Mouse (Mus musculus) heart, postnatal 36 days (tissue): ENCODE measurements around the gene Ccnd1. TPM values are rescaled to one million over a fixed set of nuclear protein-coding genes. Genes with fewer than 3 reads are reported as not detected.

Experiments used
- DNase-seq, 2 experiments: peaks; one replicate each; pipeline ENCODE4 v3.0.0; 2021 to 2022
- intact Hi-C: fragments of 180-260 bp; cut with DNase I; formaldehyde crosslinking; loops from one replicate; pipeline ENCODE4 v1.15.1; 2025
- total RNA-seq, 2 experiments: library from RNA; stranded (reverse); gene quantifications; 2 replicates each; pipeline ENCODE4 v1.2.3; 2021

Gene Ccnd1
- 10 to 100 TPM; 30.6 to 35.2 TPM for total RNA-seq

- DNase-seq: peak; percentile 70 to 77
- intact Hi-C loops: loop anchor here (1.0 kb wide), 1 partner anchor 172 kb away; no protein-coding TSS in a partner anchor
Observed at GRCm38 (mm10) chr7:144939344-144940002, at the start of gene Ccnd1. Gene Ccnd1 (minus strand): TSS chr7:144939925.

- no peak for DNase-seq
- intact Hi-C loops: no loop called here
Observed at GRCm38 (mm10) chr7:144988856-144989255, 49.1 kb upstream of the Ccnd1 start.

- no peak for DNase-seq
- intact Hi-C loops: no loop called here
Observed at GRCm38 (mm10) chr7:144985100-144985499, 45.4 kb upstream of the Ccnd1 start.

GRCm38 (mm10) chr7:144982358-144983110 is 42.8 kb upstream of the Ccnd1 start:
- no peak for DNase-seq
- intact Hi-C loops: no loop called here

DNA sequence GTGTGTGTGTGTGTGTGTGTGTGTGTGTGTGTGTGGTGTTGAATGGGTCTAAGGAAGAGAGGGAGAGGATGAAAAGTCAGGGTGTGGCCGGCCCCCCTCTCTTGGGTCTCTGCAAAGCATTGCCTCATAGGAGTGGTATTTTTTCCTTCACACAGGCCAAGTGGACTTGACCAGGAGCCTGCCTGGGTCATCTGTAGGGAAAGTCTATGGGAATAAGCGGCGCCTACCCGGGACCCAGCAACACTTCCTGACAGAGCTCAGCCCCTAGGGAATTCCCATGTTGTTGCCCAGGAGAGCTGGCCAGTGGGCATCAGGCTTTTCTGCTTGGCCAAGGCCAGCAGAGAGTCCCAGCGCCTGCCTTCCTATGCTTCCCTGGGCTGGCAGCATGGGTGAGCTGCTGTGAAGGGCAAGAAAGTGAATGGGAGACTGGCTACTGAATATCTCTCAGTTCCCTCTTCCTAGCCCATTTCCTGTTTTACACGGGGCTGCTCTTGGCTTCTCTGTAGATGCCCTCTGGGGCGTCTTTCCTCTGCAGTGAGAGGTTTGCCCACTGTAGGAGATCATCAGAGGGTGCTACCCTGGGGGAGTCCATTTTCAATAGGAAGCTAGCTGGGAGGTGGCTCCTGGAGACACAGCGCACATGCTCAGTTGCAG is 41.8 kb upstream of the Ccnd1 start:
- intact Hi-C loops: no loop called here
- DNase-seq: no peak

DNA sequence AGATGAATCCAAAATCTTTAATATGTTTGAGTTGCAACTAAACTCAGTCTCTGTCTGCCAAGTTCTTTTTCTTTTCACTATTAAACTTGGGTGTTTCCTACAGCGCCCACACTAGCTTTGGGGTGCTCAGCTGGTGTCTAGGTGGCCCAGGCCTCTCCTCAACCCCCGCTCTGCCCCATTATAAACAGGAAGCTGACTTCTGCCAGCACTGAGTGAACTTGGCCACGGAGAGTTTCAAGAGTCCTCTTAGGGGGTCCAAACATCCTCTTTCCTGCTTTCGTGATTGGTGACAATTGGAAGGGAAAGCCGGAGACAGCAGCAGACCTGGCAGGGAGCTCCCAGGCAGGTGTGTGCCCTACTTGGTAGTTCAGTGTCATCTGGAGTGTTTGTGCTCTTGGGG is 40.1 kb upstream of the Ccnd1 start:
- intact Hi-C loops: no loop called here
- no peak for DNase-seq

DNA sequence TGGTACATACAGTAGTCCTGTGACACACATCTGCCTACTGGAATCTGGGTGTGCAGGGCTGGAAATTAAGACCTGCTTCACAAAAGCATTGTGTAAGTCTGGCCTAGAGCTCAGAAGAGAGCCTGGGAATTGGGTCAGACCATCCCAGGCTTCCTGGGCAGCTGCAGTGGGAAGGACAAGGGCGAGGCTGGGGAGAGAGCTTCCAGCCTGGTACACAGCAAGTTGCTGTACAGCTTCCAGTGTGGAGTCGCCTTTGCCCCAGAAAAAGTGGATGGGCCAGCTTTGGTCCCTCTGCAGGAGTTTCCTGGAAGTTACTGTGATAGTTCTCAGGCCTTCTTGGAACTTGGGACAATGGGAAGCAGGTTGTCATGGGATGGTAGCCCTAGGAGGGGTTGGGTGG is 37.4 kb upstream of the Ccnd1 start:
- no peak for DNase-seq
- intact Hi-C loops: no loop called here

- DNase-seq: peak in 1 of 2 experiments; percentile 23
- intact Hi-C loops: no loop called here
Observed at GRCm38 (mm10) chr7:144973461-144973860, 33.7 kb upstream of the Ccnd1 start.

DNA sequence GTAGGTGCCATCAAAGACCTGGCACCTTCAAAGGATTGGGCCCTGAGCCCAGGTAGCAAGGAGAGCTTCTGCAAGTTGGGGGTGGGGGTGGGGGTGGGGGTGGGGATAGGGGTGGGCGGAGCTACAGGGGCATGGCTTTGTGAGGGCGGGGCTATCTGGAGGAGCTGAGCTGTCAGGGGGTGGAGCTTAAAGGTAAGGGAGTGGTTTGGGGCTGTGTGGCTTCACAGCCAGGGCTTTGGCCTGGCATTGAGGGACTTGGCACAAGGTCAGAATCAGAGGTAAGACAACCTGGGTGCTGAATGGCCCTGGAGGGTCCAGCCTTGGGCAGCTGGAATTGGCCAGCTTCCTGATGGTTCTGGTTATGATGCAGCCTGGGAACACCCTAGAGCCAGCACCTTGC is 32.0 kb upstream of the Ccnd1 start:
- intact Hi-C loops: no loop called here
- no peak for DNase-seq

GRCm38 (mm10) chr7:144970997-144971768 is 31.5 kb upstream of the Ccnd1 start:
- DNase-seq: no peak
- intact Hi-C loops: no loop called here

GRCm38 (mm10) chr7:144965893-144966292 is 26.2 kb upstream of the Ccnd1 start:
- no peak for DNase-seq
- intact Hi-C loops: no loop called here

DNA sequence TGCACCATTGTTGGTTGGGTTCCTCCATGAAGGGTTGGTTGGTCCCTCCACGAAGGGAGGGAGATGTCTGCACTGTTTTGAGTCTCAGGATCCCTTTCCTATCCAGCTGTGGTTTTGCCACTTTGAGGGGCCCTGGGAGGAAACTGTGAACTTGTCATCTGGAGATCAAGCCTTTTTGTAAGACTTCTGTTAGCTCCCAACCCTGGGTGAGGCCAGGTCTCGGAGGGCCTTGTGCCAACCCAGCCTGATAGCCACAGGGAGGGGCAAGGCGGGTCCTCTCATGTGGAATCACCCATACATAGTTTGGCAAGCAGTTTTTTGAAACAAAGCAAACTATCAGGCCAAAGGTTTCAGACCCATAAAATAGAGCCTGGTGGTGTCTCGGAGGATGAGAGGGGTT is 24.6 kb upstream of the Ccnd1 start:
- intact Hi-C loops: no loop called here
- no peak for DNase-seq

DNA sequence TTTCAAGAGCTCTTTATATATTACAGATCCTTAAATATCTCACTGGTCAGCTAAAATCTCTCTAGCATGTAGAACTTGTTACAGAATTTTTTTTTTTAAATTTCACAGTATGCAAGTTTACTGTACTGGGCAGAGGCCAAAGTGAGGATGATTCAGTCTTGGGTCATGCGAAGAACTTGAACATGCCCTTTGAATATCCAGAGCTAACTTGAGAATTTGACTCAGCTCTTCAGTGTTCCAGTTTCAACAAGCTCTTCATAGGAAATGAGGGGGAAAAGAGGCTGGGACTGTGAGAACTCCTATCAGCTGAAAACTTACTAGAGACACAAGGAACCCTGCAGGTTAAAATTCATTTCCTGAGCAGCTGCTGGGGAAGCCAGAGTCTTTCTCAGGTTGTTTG is 24.2 kb upstream of the Ccnd1 start:
- DNase-seq: no peak
- intact Hi-C loops: no loop called here

- DNase-seq: no peak
- intact Hi-C loops: no loop called here
Observed at GRCm38 (mm10) chr7:144958509-144959395, 19.0 kb upstream of the Ccnd1 start.

GRCm38 (mm10) chr7:144943254-144943653 is 3.5 kb upstream of the Ccnd1 start:
- intact Hi-C loops: loop anchor here (2.0 kb wide), 1 partner anchor 54 kb away; no protein-coding TSS in a partner anchor
- peak; percentile 78 to 82 for DNase-seq

- DNase-seq: no peak
- intact Hi-C loops: loop anchor here (2.0 kb wide), 1 partner anchor 54 kb away; no protein-coding TSS in a partner anchor
Observed at GRCm38 (mm10) chr7:144942744-144943135, 3.0 kb upstream of the Ccnd1 start.

GRCm38 (mm10) chr7:144942071-144942743 is 2.5 kb upstream of the Ccnd1 start:
- DNase-seq: peak; percentile 32 to 50
- intact Hi-C loops: loop anchor here (2.0 kb wide), 1 partner anchor 55 kb away; no protein-coding TSS in a partner anchor

GRCm38 (mm10) chr7:144941242-144941831 is 1.6 kb upstream of the Ccnd1 start:
- DNase-seq: peak; percentile 84 to 87
- intact Hi-C loops: loop anchor here (1.0 kb wide), 1 partner anchor 84 kb away; no protein-coding TSS in a partner anchor

- DNase-seq: no peak
- intact Hi-C loops: no loop called here
Observed at GRCm38 (mm10) chr7:144940585-144940984, 860 bp upstream of the Ccnd1 start.
